Mouse (Mus musculus) myocyte (in vitro differentiated cells): ENCODE results near the gene Tead2. TPM values are rescaled to one million over a fixed set of nuclear protein-coding genes. Genes with fewer than 3 reads are reported as not detected.
A peak's percentile ranks its signal among the peaks of the same experiment; 100 is the strongest.

Experiments used
- H3K27me3 ChIP-seq: one replicate; pipeline ENCODE4 v1.6.1; 2011; ENCODE audit not compliant: control insufficient read depth, insufficient read depth, insufficient read length
- H3K36me3 ChIP-seq: one replicate; pipeline ENCODE4 v1.6.1; 2011; ENCODE audit not compliant: control insufficient read depth, insufficient read depth
- H3K4me2 ChIP-seq: one replicate; pipeline ENCODE4 v1.6.1; 2011; ENCODE audit warnings: low read depth, control low read depth
- H3K4me3 ChIP-seq: one replicate; pipeline ENCODE4 v1.5.1; 2011; ENCODE audit warnings: mild to moderate bottlenecking, control low read depth, moderate library complexity
- H3K79me2 ChIP-seq: one replicate; pipeline ENCODE4 v1.6.1; 2011; ENCODE audit not compliant: control insufficient read depth, insufficient read depth
- H3ac ChIP-seq: one replicate; pipeline ENCODE4 v1.6.1; 2011; ENCODE audit not compliant: control insufficient read depth, insufficient read length
- CEBPB ChIP-seq: IDR thresholded peaks from 2 replicates; pipeline ENCODE4 v1.6.1; 2011; ENCODE audit warnings: mild to moderate bottlenecking, moderate library complexity; ENCODE audit not compliant: poor library complexity, insufficient read depth, severe bottlenecking
- E2F4 ChIP-seq: IDR thresholded peaks from one replicate; pipeline ENCODE4 v1.6.1; 2011; ENCODE audit warnings: mild to moderate bottlenecking, control low read depth, moderate library complexity; ENCODE audit not compliant: insufficient read depth
- MAX ChIP-seq: IDR thresholded peaks from one replicate; pipeline ENCODE4 v1.6.1; 2011; ENCODE audit warnings: low read depth, mild to moderate bottlenecking, control low read depth
- MYOD1 ChIP-seq, 3 experiments: IDR thresholded peaks; one replicate each; pipeline ENCODE4 v1.6.1; 2011; ENCODE audit warnings: control low read depth in 2 of 3, low read depth in 2 of 3, mild to moderate bottlenecking in 2 of 3, moderate library complexity in 1 of 3; ENCODE audit not compliant: insufficient read length in 2 of 3, control insufficient read depth in 1 of 3
- MYOG ChIP-seq, 3 experiments: IDR thresholded peaks; one replicate each; pipeline ENCODE4 v1.6.1; 2011; ENCODE audit warnings: control low read depth in 2 of 3, low read depth in 2 of 3, mild to moderate bottlenecking in 2 of 3; ENCODE audit not compliant: insufficient read length in 2 of 3, control insufficient read depth in 1 of 3, insufficient read depth in 1 of 3
- POLR2A ChIP-seq: IDR thresholded peaks from one replicate; pipeline ENCODE4 v1.6.1; 2011; ENCODE audit warnings: low read depth, mild to moderate bottlenecking, control low read depth, moderate library complexity; ENCODE audit not compliant: insufficient read length
- POLR2AphosphoS2 ChIP-seq: IDR thresholded peaks from one replicate; pipeline ENCODE4 v1.6.1; 2011; ENCODE audit warnings: low read depth, control low read depth; ENCODE audit not compliant: insufficient read length
- REST ChIP-seq: IDR thresholded peaks from one replicate; pipeline ENCODE4 v1.6.1; 2011; ENCODE audit warnings: mild to moderate bottlenecking, control low read depth, moderate library complexity; ENCODE audit not compliant: insufficient read depth, insufficient read length
- SRF ChIP-seq: IDR thresholded peaks from one replicate; pipeline ENCODE4 v1.6.1; 2011; ENCODE audit warnings: low read depth; ENCODE audit not compliant: control insufficient read depth, insufficient read length
- TCF12 ChIP-seq: IDR thresholded peaks from one replicate; pipeline ENCODE4 v1.6.1; 2011; ENCODE audit warnings: mild to moderate bottlenecking, control low read depth; ENCODE audit not compliant: poor library complexity, insufficient read depth, severe bottlenecking
- TCF3 ChIP-seq: IDR thresholded peaks from one replicate; pipeline ENCODE4 v1.6.1; 2011; ENCODE audit warnings: low read depth, control low read depth; ENCODE audit not compliant: insufficient read length
- USF1 ChIP-seq: IDR thresholded peaks from one replicate; pipeline ENCODE4 v1.6.1; 2011; ENCODE audit warnings: low read depth, mild to moderate bottlenecking, control low read depth, moderate library complexity
- polyA plus RNA-seq: library from polyadenylated mRNA; unstranded; fragments of >200 nt; fragmentation: generic; extraction: Trizol; gene quantifications from one replicate; pipeline ENCODE4 v1.2.1, GENCODE M21; 2012; ENCODE audit warnings: missing spikeins

The Tead2 gene
- polyA plus RNA-seq, 1 experiment: 93.3 TPM

- no peak overlapping the region for H3ac ChIP-seq
- H3K27me3 ChIP-seq: no peaks in the 10 kb centered on the region
- no peak overlapping the region for H3K4me3 ChIP-seq
- no peak overlapping the region for H3K4me2 ChIP-seq
- H3K79me2 ChIP-seq: no peaks in the 10 kb centered on the region
- TF ChIP-seq TCF3 (no peak), E2F4 (no peak), TCF12 (no peak), MYOD1 (IDR thresholded peaks at IDR 0.05; ENCODE audit: control insufficient read depth in 1 of 3, insufficient read length in 2 of 3, low read depth in 2 of 3) (no peak), MAX (no peak)
- H3K36me3 ChIP-seq: peaks cover 13% of the 10 kb centered on the region
Measured at GRCm38 (mm10) chr7:45232716-45233465, 17.3 kb downstream of the Tead2 start.

GRCm38 (mm10) chr7:45233580-45234332 lies 18.2 kb downstream of the Tead2 start:
- no peak overlapping the region for H3ac ChIP-seq
- H3K79me2 ChIP-seq: no peaks in the 10 kb centered on the region
- no peak overlapping the region for H3K4me2 ChIP-seq
- no peak overlapping the region for H3K4me3 ChIP-seq
- peaks cover 7% of the 10 kb centered on the region for H3K36me3 ChIP-seq
- TF ChIP-seq MYOD1 (IDR thresholded peaks at IDR 0.05; ENCODE audit: control insufficient read depth in 1 of 3, insufficient read length in 2 of 3, low read depth in 2 of 3) (peak in 1 of 3 experiments; percentile 5), SRF (no peak), MYOG (IDR thresholded peaks at IDR 0.05; ENCODE audit: control insufficient read depth in 1 of 3, insufficient read depth in 1 of 3, insufficient read length in 2 of 3, low read depth in 2 of 3) (peak in 1 of 3 experiments; percentile 3), E2F4 (no peak), TCF3 (no peak)
- H3K27me3 ChIP-seq: no peaks in the 10 kb centered on the region

- H3K79me2 ChIP-seq: no peaks in the 10 kb centered on the region
- no peak overlapping the region for H3K4me2 ChIP-seq
- TF ChIP-seq MYOG (IDR thresholded peaks at IDR 0.05; ENCODE audit: control insufficient read depth in 1 of 3, insufficient read depth in 1 of 3, insufficient read length in 2 of 3, low read depth in 2 of 3) (no peak), REST (no peak), SRF (no peak), MAX (no peak), POLR2A (no peak), E2F4 (no peak), TCF3 (no peak), POLR2AphosphoS2 (no peak), CEBPB (no peak), MYOD1 (IDR thresholded peaks at IDR 0.05; ENCODE audit: control insufficient read depth in 1 of 3, insufficient read length in 2 of 3, low read depth in 2 of 3) (no peak), TCF12 (no peak), USF1 (no peak)
- H3ac ChIP-seq: no peak overlapping the region
- H3K36me3 ChIP-seq: peaks cover 6% of the 10 kb centered on the region
- no peaks in the 10 kb centered on the region for H3K27me3 ChIP-seq
- H3K4me3 ChIP-seq: no peak overlapping the region
Measured at GRCm38 (mm10) chr7:45234333-45234841, 18.8 kb downstream of the Tead2 start.

GRCm38 (mm10) chr7:45234922-45235571 lies 19.5 kb downstream of the Tead2 start:
- no peak for TF ChIP-seq MYOG (IDR thresholded peaks at IDR 0.05; ENCODE audit: control insufficient read depth in 1 of 3, insufficient read depth in 1 of 3, insufficient read length in 2 of 3, low read depth in 2 of 3)
- TF ChIP-seq SRF: no peak
- TF ChIP-seq REST: no peak
- no peak for TF ChIP-seq POLR2A
- TF ChIP-seq E2F4: no peak
- no peak for TF ChIP-seq CEBPB
- TF ChIP-seq MYOD1 (IDR thresholded peaks at IDR 0.05; ENCODE audit: control insufficient read depth in 1 of 3, insufficient read length in 2 of 3, low read depth in 2 of 3): no peak
- no peak for TF ChIP-seq TCF3
- TF ChIP-seq TCF12: no peak
- no peak for TF ChIP-seq MAX
- TF ChIP-seq USF1: no peak
- TF ChIP-seq POLR2AphosphoS2: no peak
- H3K27me3 ChIP-seq: no peaks in the 10 kb centered on the region
- H3K4me3 ChIP-seq: no peak overlapping the region
- no peaks in the 10 kb centered on the region for H3K79me2 ChIP-seq
- no peak overlapping the region for H3ac ChIP-seq
- H3K36me3 ChIP-seq: peaks cover 6% of the 10 kb centered on the region
- H3K4me2 ChIP-seq: no peak overlapping the region
